Mouse (Mus musculus): ENCODE data around the gene Zfp940.

Zfp940 gene

GRCm38 (mm10) chr7:29859532-29860517 is 6.4 kb upstream of the Zfp940 start, which contains the start of gene Zfp420:
Zfp420 (plus strand) TSS chr7:29859979.
- no peak for TF ChIP-seq CTCF (conservative IDR thresholded peaks at IDR 0.05; ENCODE audit: low read length)
- TF ChIP-seq NANOG (IDR thresholded peaks at IDR 0.05; ENCODE audit: borderline replicate concordance, low read length): no peak
- no peak for TF ChIP-seq POU5F1 (IDR thresholded peaks at IDR 0.05; ENCODE audit: borderline replicate concordance, low read length)
- peaks cover 35% of the 10 kb centered on the region for H3K4me1 ChIP-seq (replicated peaks; ENCODE audit: low read depth, low read length)
- H3K4me3 ChIP-seq (replicated peaks; ENCODE audit: low read length): peak within 1 kb of the TSS; percentile 88
- no peaks in the 10 kb centered on the region for H3K9me3 ChIP-seq (ENCODE audit: low read length)
- peaks cover 9% of the 10 kb centered on the region for H3K36me3 ChIP-seq (ENCODE audit: insufficient read depth, low read length)
- H3K27me3 ChIP-seq (ENCODE audit: insufficient read depth, low read length): no peaks in the 10 kb centered on the region

GRCm38 (mm10) chr7:29852831-29853218 is 644 bp downstream of the Zfp940 start:
- Histone ChIP-seq H3K4me1 (replicated peaks; ENCODE audit: low read depth, low read length) (peaks cover 15% of the 10 kb centered on the region), H3K9me3 (ENCODE audit: low read length) (peaks cover 11% of the 10 kb centered on the region), H3K4me3 (replicated peaks; ENCODE audit: low read length) (peak overlapping the region; percentile 90), H3K27me3 (ENCODE audit: insufficient read depth, low read length) (no peaks in the 10 kb centered on the region), H3K36me3 (ENCODE audit: insufficient read depth, low read length) (peaks cover 33% of the 10 kb centered on the region)
- TF ChIP-seq POU5F1 (IDR thresholded peaks at IDR 0.05; ENCODE audit: borderline replicate concordance, low read length): no peak
- no peak for TF ChIP-seq NANOG (IDR thresholded peaks at IDR 0.05; ENCODE audit: borderline replicate concordance, low read length)
- TF ChIP-seq CTCF (conservative IDR thresholded peaks at IDR 0.05; ENCODE audit: low read length): no peak

GRCm38 (mm10) chr7:29844616-29845015 is 8.9 kb downstream of the Zfp940 start:
- Histone ChIP-seq H3K27me3 (ENCODE audit: insufficient read depth, low read length) (no peaks in the 10 kb centered on the region), H3K36me3 (ENCODE audit: insufficient read depth, low read length) (peaks cover 61% of the 10 kb centered on the region), H3K9me3 (ENCODE audit: low read length) (no peaks in the 10 kb centered on the region; the same call in 1 of the 2 replicates), H3K4me3 (replicated peaks; ENCODE audit: low read length) (no peak overlapping the region), H3K4me1 (replicated peaks; ENCODE audit: low read depth, low read length) (peaks cover 6% of the 10 kb centered on the region; the same call in 1 of the 2 replicates)
- TF ChIP-seq CTCF (conservative IDR thresholded peaks at IDR 0.05; ENCODE audit: low read length): no peak
- TF ChIP-seq NANOG (IDR thresholded peaks at IDR 0.05; ENCODE audit: borderline replicate concordance, low read length): no peak
- TF ChIP-seq POU5F1 (IDR thresholded peaks at IDR 0.05; ENCODE audit: borderline replicate concordance, low read length): no peak

GRCm38 (mm10) chr7:29842105-29842504 is 11.4 kb downstream of the Zfp940 start:
- Histone ChIP-seq H3K27me3 (ENCODE audit: insufficient read depth, low read length) (no peaks in the 10 kb centered on the region), H3K9me3 (ENCODE audit: low read length) (no peaks in the 10 kb centered on the region; the same call in 1 of the 2 replicates), H3K36me3 (ENCODE audit: insufficient read depth, low read length) (peaks cover 38% of the 10 kb centered on the region), H3K4me3 (replicated peaks; ENCODE audit: low read length) (no peak overlapping the region), H3K4me1 (replicated peaks; ENCODE audit: low read depth, low read length) (peaks cover 6% of the 10 kb centered on the region; the same call in 1 of the 2 replicates)
- TF ChIP-seq POU5F1 (IDR thresholded peaks at IDR 0.05; ENCODE audit: borderline replicate concordance, low read length) (no peak), CTCF (conservative IDR thresholded peaks at IDR 0.05; ENCODE audit: low read length) (no peak), NANOG (IDR thresholded peaks at IDR 0.05; ENCODE audit: borderline replicate concordance, low read length) (no peak)

GRCm38 (mm10) chr7:29839256-29839655 is 14.2 kb downstream of the Zfp940 start:
- H3K4me3 ChIP-seq (replicated peaks; ENCODE audit: low read length): no peak overlapping the region
- H3K36me3 ChIP-seq (ENCODE audit: insufficient read depth, low read length): peaks cover 11% of the 10 kb centered on the region

GRCm38 (mm10) chr7:29836816-29837215 is 16.7 kb downstream of the Zfp940 start:
- Histone ChIP-seq H3K4me1 (replicated peaks; ENCODE audit: low read depth, low read length) (peaks cover 6% of the 10 kb centered on the region), H3K36me3 (ENCODE audit: insufficient read depth, low read length) (peaks cover 4% of the 10 kb centered on the region; the same call in 1 of the 2 replicates), H3K4me3 (replicated peaks; ENCODE audit: low read length) (no peak overlapping the region), H3K9me3 (ENCODE audit: low read length) (no peaks in the 10 kb centered on the region; the same call in 1 of the 2 replicates), H3K27me3 (ENCODE audit: insufficient read depth, low read length) (no peaks in the 10 kb centered on the region)
- no peak for TF ChIP-seq CTCF (conservative IDR thresholded peaks at IDR 0.05; ENCODE audit: low read length)
- no peak for TF ChIP-seq POU5F1 (IDR thresholded peaks at IDR 0.05; ENCODE audit: borderline replicate concordance, low read length)
- no peak for TF ChIP-seq NANOG (IDR thresholded peaks at IDR 0.05; ENCODE audit: borderline replicate concordance, low read length)

More at GRCm38 (mm10) chr7:29839256-29839655, 14.2 kb downstream of the Zfp940 start:
- Histone ChIP-seq H3K9me3 (ENCODE audit: low read length) (no peaks in the 10 kb centered on the region; the same call in 1 of the 2 replicates), H3K4me1 (replicated peaks; ENCODE audit: low read depth, low read length) (peaks cover 13% of the 10 kb centered on the region), H3K27me3 (ENCODE audit: insufficient read depth, low read length) (no peaks in the 10 kb centered on the region)
- TF ChIP-seq CTCF (conservative IDR thresholded peaks at IDR 0.05; ENCODE audit: low read length) (no peak), POU5F1 (IDR thresholded peaks at IDR 0.05; ENCODE audit: borderline replicate concordance, low read length) (no peak), NANOG (IDR thresholded peaks at IDR 0.05; ENCODE audit: borderline replicate concordance, low read length) (no peak)

- Histone ChIP-seq H3K4me3 (replicated peaks; ENCODE audit: low read length) (no peak overlapping the region), H3K4me1 (replicated peaks; ENCODE audit: low read depth, low read length) (peaks cover 4% of the 10 kb centered on the region; the same call in 1 of the 2 replicates), H3K36me3 (ENCODE audit: insufficient read depth, low read length) (peaks cover 52% of the 10 kb centered on the region), H3K27me3 (ENCODE audit: insufficient read depth, low read length) (no peaks in the 10 kb centered on the region), H3K9me3 (ENCODE audit: low read length) (peaks cover 7% of the 10 kb centered on the region; the same call in 1 of the 2 replicates)
- no peak for TF ChIP-seq CTCF (conservative IDR thresholded peaks at IDR 0.05; ENCODE audit: low read length)
- no peak for TF ChIP-seq NANOG (IDR thresholded peaks at IDR 0.05; ENCODE audit: borderline replicate concordance, low read length)
- no peak for TF ChIP-seq POU5F1 (IDR thresholded peaks at IDR 0.05; ENCODE audit: borderline replicate concordance, low read length)
Observed at GRCm38 (mm10) chr7:29829804-29830203, 23.7 kb downstream of the Zfp940 start.

- H3K27me3 ChIP-seq (ENCODE audit: insufficient read depth, low read length): no peaks in the 10 kb centered on the region
- peaks cover 7% of the 10 kb centered on the region; the same call in 1 of the 2 replicates for H3K9me3 ChIP-seq (ENCODE audit: low read length)
Observed at GRCm38 (mm10) chr7:29828001-29828400, 25.5 kb downstream of the Zfp940 start.

More at GRCm38 (mm10) chr7:29828001-29828400, 25.5 kb downstream of the Zfp940 start:
- H3K4me1 ChIP-seq (replicated peaks; ENCODE audit: low read depth, low read length): peaks cover 4% of the 10 kb centered on the region; the same call in 1 of the 2 replicates
- no peak overlapping the region for H3K4me3 ChIP-seq (replicated peaks; ENCODE audit: low read length)
- peaks cover 68% of the 10 kb centered on the region for H3K36me3 ChIP-seq (ENCODE audit: insufficient read depth, low read length)
- TF ChIP-seq NANOG (IDR thresholded peaks at IDR 0.05; ENCODE audit: borderline replicate concordance, low read length) (no peak), CTCF (conservative IDR thresholded peaks at IDR 0.05; ENCODE audit: low read length) (no peak), POU5F1 (IDR thresholded peaks at IDR 0.05; ENCODE audit: borderline replicate concordance, low read length) (no peak)
